Mouse (Mus musculus) forebrain, embryonic 14.5 days (tissue): ENCODE measurements around the gene Pgpep1. TPM values are rescaled to one million over a fixed set of nuclear protein-coding genes. Genes with fewer than 3 reads are reported as not detected.

Experiments
- ATAC-seq: fragments of 200-750 bp; cut with Nextera tagmentation; 2 replicates; pipeline ENCODE4 v1.8.0; 2017; ENCODE audit warnings: mild to moderate bottlenecking, moderate library complexity
- DNase-seq: peaks from one replicate; pipeline ENCODE4 v3.0.0-alpha.2; 2015; ENCODE audit warnings: low spot score
- H3K27ac ChIP-seq: fragments of 300-500 bp; sonication (generic); 2 replicates; pipeline ENCODE4 v1.5.1; 2014; ENCODE audit warnings: low read depth, mild to moderate bottlenecking, control low read depth, low read length, moderate library complexity
- H3K27me3 ChIP-seq: fragments of 300-500 bp; sonication (generic); replicated peaks from 2 replicates; pipeline ENCODE4 v1.6.1; 2014; ENCODE audit warnings: low read length, control low read depth, mixed read lengths; ENCODE audit not compliant: control insufficient read depth, insufficient read depth
- H3K36me3 ChIP-seq: fragments of 300-500 bp; sonication (generic); 2 replicates; pipeline ENCODE4 v1.6.1; 2014; ENCODE audit warnings: low read length, control low read depth; ENCODE audit not compliant: control insufficient read depth, insufficient read depth
- H3K4me1 ChIP-seq: fragments of 300-500 bp; sonication (generic); 2 replicates; pipeline ENCODE4 v1.6.1; 2014; ENCODE audit warnings: antibody characterized with exemption, low read length, control low read depth; ENCODE audit not compliant: control insufficient read depth, insufficient read depth
- H3K4me2 ChIP-seq: fragments of 300-500 bp; sonication (generic); 2 replicates; pipeline ENCODE4 v1.6.1; 2014; ENCODE audit warnings: mild to moderate bottlenecking, control low read depth, low read length
- H3K4me3 ChIP-seq: fragments of 300-500 bp; sonication (generic); 2 replicates; pipeline ENCODE4 v1.5.1; 2014; ENCODE audit warnings: low read depth, low read length, control low read depth
- H3K9ac ChIP-seq: fragments of 300-500 bp; sonication (generic); 2 replicates; pipeline ENCODE4 v1.6.1; 2014; ENCODE audit warnings: mild to moderate bottlenecking, low read length, control low read depth, moderate library complexity
- H3K9me3 ChIP-seq: fragments of 300-500 bp; sonication (generic); replicated peaks from 2 replicates; pipeline ENCODE4 v1.6.1; 2016; ENCODE audit warnings: low read length, control low read depth, mixed read lengths; ENCODE audit not compliant: control insufficient read depth
- WGBS: fragments of 180-500 bp; shearing (Covaris S2); extraction: QIAGEN DNeasy Blood & Tissue Kit; methylation state at CpG from one replicate; pipeline ENCODE4 v1.1.7; 2014; 5-methylcytosine and 5-hydroxymethylcytosine counted together
- polyA plus RNA-seq: library from polyadenylated mRNA; unstranded; fragments of >200 nt; fragmentation: Nextera tagmentation; extraction: Ambion mirVana; gene quantifications from 2 replicates; pipeline ENCODE4 v1.2.1, GENCODE M21; 2014

Gene Pgpep1
- 85.7 and 101 TPM in 2 replicates for polyA plus RNA-seq

GRCm38 (mm10) chr8:70660273-70660725 is at the start of gene Pgpep1:
Pgpep1 (minus strand) TSS chr8:70660388.
- no peaks in the 10 kb centered on the region for H3K27me3 ChIP-seq
- H3K4me1 ChIP-seq = peaks cover 28% of the 10 kb centered on the region
- ATAC-seq = peak; percentile 55
- peak within 1 kb of the TSS; percentile 63 for H3K4me3 ChIP-seq
- no peaks in the 10 kb centered on the region for H3K9me3 ChIP-seq
- H3K27ac ChIP-seq = peak within 1 kb of the TSS; percentile 31; the same call in 1 of the 2 replicates
- H3K36me3 ChIP-seq = peaks cover 3% of the 10 kb centered on the region; the same call in 1 of the 2 replicates
- H3K9ac ChIP-seq = peak within 1 kb of the TSS; percentile 78
- DNase-seq = no peak
- 4% methylated on average over 14 of the region's 14 CpGs for WGBS
- H3K4me2 ChIP-seq = peak within 1 kb of the TSS; percentile 90

GRCm38 (mm10) chr8:70709794-70710193 is 49.6 kb upstream of the Pgpep1 start:
- 89% methylated on average over 9 of the region's 9 CpGs for WGBS

GRCm38 (mm10) chr8:70708281-70708680 is 48.1 kb upstream of the Pgpep1 start:
- no peak overlapping the region for H3K4me2 ChIP-seq
- no peak overlapping the region for H3K4me3 ChIP-seq
- H3K27me3 ChIP-seq = no peaks in the 10 kb centered on the region
- no peaks in the 10 kb centered on the region for H3K9me3 ChIP-seq
- H3K27ac ChIP-seq = no peak overlapping the region
- peaks cover 3% of the 10 kb centered on the region; the same call in 1 of the 2 replicates for H3K36me3 ChIP-seq
- H3K9ac ChIP-seq = no peak overlapping the region
- ATAC-seq = no peak
- H3K4me1 ChIP-seq = no peaks in the 10 kb centered on the region
- 96% methylated on average over 14 of the region's 14 CpGs for WGBS
- no peak for DNase-seq

More at GRCm38 (mm10) chr8:70709794-70710193, 49.6 kb upstream of the Pgpep1 start:
- H3K4me2 ChIP-seq = no peak overlapping the region
- no peaks in the 10 kb centered on the region for H3K27me3 ChIP-seq
- H3K36me3 ChIP-seq = no peaks in the 10 kb centered on the region
- ATAC-seq (no peak), DNase-seq (no peak)
- no peak overlapping the region for H3K9ac ChIP-seq
- H3K27ac ChIP-seq = no peak overlapping the region
- H3K4me3 ChIP-seq = no peak overlapping the region
- H3K4me1 ChIP-seq = no peaks in the 10 kb centered on the region
- no peaks in the 10 kb centered on the region for H3K9me3 ChIP-seq

DNA sequence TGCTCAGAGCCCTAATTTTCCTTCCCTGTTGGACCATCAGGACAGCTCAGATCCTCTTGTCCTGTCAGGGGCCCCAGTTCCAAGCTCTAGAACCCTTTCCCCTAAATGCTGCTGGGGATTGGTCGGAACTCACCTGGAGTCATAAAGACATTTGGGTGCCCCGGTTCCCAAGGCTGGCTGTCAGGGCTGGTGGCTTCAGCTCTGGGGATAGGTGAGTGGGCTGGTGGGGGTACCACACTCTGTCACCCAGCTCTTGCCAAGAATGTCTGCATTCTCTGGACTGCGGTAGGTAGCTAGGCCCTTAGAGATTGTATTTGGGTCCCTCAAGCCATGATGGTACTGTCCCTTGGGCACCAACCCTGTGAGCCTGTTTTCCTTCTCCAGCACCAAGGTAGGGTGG is 43.1 kb upstream of the Pgpep1 start, which contains the start of gene Iqcn:
Iqcn (plus strand) TSS at position 171 of the 400 bp plus-strand sequence.
- peak within 1 kb of the TSS; percentile 35 for H3K9ac ChIP-seq
- DNase-seq (no peak), ATAC-seq (no peak)
- no peak within 1 kb of the TSS for H3K27ac ChIP-seq
- no peak within 1 kb of the TSS for H3K4me3 ChIP-seq
- no peaks in the 10 kb centered on the region for H3K9me3 ChIP-seq
- H3K4me1 ChIP-seq = peaks cover 11% of the 10 kb centered on the region
- peaks cover 10% of the 10 kb centered on the region; the same call in 1 of the 2 replicates for H3K36me3 ChIP-seq
- no peaks in the 10 kb centered on the region for H3K27me3 ChIP-seq
- WGBS = 100% methylated on average over 3 of the region's 3 CpGs
- peak within 1 kb of the TSS; percentile 58; the same call in 1 of the 2 replicates for H3K4me2 ChIP-seq

DNA sequence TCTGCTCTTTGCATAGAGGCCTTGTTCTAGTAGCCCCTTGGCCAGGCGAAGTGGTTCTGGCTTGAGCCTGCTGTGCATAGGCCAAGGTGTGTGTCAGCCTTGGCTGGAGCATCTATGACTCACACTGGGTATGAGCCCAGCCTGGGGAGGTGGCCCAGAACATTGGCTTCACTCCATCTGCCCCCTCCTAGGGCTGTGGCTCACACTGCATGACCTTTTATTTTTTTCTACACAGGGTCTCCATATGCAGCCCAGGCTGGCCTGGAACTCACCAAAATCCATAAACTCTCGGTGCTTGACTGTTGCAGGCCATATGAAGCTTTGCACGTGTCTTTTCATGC is 42.6 kb upstream of the Pgpep1 start:
- DNase-seq = no peak
- Histone ChIP-seq H3K4me3 (no peak overlapping the region), H3K27ac (no peak overlapping the region), H3K4me2 (peak overlapping the region; percentile 58; the same call in 1 of the 2 replicates), H3K9me3 (no peaks in the 10 kb centered on the region), H3K27me3 (no peaks in the 10 kb centered on the region), H3K36me3 (peaks cover 10% of the 10 kb centered on the region; the same call in 1 of the 2 replicates), H3K4me1 (peaks cover 15% of the 10 kb centered on the region), H3K9ac (0 out of 2 replicates have a peak overlapping the region, but pooled peaks have one; percentile 8)
- 85% methylated on average over 3 of the region's 3 CpGs for WGBS
- no peak for ATAC-seq

DNA sequence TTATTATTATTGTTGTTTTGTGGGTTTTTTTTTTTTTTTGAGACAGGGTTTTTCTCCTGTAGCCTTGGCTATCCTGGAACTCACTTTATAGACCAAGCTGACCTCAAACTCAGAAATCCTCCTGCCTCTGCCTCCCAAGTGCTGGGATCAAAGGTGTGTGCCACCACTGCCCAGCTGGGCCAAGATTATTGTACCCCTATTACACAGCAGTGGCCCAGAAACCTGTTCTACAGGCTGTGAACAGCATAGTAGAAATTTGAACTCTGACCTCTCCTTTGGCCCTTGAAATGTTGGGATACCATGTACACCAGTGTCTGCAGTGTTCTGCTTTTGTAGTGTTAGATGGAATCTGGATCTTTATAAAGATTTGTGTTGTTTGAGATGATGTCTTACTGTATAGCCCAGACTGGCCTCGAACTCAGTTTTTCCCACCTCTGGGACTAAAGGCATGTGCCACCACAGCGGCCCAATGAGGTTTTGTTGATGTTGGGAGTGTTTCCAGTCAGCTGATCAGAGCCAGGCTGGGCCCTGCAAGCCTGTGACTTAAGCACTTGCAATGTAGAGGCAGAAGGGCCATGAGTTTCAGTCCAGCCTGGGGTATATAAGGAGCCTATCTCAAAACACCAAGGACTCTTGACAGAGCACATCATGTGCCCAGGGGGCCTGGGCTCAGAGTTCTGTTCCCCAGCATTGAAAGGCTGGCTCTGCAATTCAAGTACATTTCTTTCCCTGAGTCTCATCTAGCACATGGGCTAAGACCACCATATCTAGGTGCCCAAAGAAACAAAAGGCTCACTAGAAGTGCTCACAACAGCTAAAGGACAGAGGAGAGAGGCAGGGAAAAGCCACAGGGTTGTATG is 42.0 kb upstream of the Pgpep1 start:
- no peak overlapping the region for H3K4me3 ChIP-seq

DNA sequence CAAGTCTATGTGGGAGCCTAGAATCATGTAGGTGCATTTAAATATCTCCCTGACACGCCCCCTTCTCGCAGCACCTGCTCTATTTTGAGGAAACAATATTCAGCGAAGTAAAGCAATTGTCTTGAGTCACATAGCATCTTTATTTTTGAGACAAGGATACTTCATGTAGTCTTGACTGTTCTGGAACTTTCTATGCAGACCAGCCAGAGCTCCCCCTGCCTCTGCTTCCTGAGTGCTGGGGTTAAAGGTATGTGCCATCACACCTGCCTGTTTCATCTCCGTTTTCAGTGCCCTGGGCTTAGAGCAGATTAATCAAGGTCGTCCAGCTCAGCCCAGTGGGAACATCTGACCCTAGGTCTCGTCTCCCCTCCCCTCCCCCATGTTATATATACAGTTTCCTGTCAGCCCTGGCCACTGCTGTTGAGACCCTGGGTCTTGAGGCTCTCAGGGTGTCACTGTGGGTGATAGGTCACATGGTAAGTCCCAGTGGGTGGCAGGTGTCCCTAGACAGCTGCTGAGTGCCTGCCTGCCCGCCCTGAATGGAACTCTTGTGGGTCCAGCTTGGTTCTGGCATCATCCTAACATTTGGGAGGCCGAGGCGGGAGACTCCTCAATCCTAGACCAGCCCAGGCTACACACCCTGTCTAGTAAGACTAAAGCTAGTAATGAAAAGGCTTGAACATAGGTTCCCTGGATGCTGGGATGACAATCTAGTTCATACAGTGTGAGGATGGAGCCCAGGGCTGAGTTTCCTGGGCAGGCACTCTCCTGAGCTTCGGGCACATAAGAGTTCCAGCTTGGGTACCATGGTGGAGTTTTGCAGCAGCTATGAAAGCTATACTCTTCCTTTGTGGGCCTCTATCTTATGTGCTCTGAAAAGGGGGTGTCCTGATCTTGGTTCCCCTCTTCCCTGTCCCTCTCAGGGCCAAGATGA is 41.1 kb upstream of the Pgpep1 start:
- H3K9me3 ChIP-seq = no peaks in the 10 kb centered on the region
- H3K4me2 ChIP-seq = peak overlapping the region; percentile 58
- peak overlapping the region; percentile 99 for H3K4me3 ChIP-seq
- 59% methylated on average over 10 of the region's 10 CpGs for WGBS
- peak; percentile 30 for DNase-seq
- H3K9ac ChIP-seq = peak overlapping the region; percentile 99
- H3K36me3 ChIP-seq = peaks cover 10% of the 10 kb centered on the region; the same call in 1 of the 2 replicates
- H3K27ac ChIP-seq = peak overlapping the region; percentile 99
- H3K4me1 ChIP-seq = peaks cover 29% of the 10 kb centered on the region
- no peaks in the 10 kb centered on the region for H3K27me3 ChIP-seq
- ATAC-seq = no peak

More for the DNA sequence above, 42.0 kb upstream of the Pgpep1 start:
- Histone ChIP-seq H3K4me2 (peak overlapping the region; percentile 58; the same call in 1 of the 2 replicates), H3K27ac (no peak overlapping the region), H3K9ac (peak overlapping the region; percentile 35), H3K4me1 (peaks cover 20% of the 10 kb centered on the region), H3K9me3 (no peaks in the 10 kb centered on the region), H3K36me3 (peaks cover 10% of the 10 kb centered on the region; the same call in 1 of the 2 replicates), H3K27me3 (no peaks in the 10 kb centered on the region)
- no peak for ATAC-seq
- no peak for DNase-seq
- 88% methylated on average over 2 of the region's 2 CpGs for WGBS

- Histone ChIP-seq H3K4me1 (peaks cover 33% of the 10 kb centered on the region), H3K9me3 (no peaks in the 10 kb centered on the region), H3K4me2 (peak overlapping the region; percentile 58), H3K27me3 (no peaks in the 10 kb centered on the region), H3K27ac (peak overlapping the region; percentile 99), H3K4me3 (peak overlapping the region; percentile 99), H3K36me3 (peaks cover 10% of the 10 kb centered on the region; the same call in 1 of the 2 replicates), H3K9ac (peak overlapping the region; percentile 99)
- 0% methylated on average over 20 of the region's 20 CpGs for WGBS
- DNase-seq (peak; percentile 96), ATAC-seq (peak; percentile 13)
These were observed 40.4 kb upstream of the Pgpep1 start for GRCm38 (mm10) chr8:70700555-70700922.
